Mouse (Mus musculus): ENCODE measurements around the gene Lim2. TPM values are rescaled to one million over a fixed set of nuclear protein-coding genes. Genes with fewer than 3 reads are reported as not detected.
A peak's percentile ranks its signal among the peaks of the same experiment; 100 is the strongest.

Gene Lim2
- total RNA-seq, 4 experiments from 2014 or later: 0.32 TPM; not detected in 3

Small RNA genes within 50 kb of the gene (microRNA-seq; reads per million reads assigned to microRNA genes)
- gene Mir7051: 3.4 reads per million, percentile 6 among the genes with 10 or more reads in this experiment

Other genes with a start within 250 kb of the Lim2 start
- 10 to 100 TPM; 14.9 to 16.4 (median 15.7) TPM for gene Zfp715, start 114.4 kb upstream of the Lim2 start, total RNA-seq (2022)
- not detected for gene Siglecf, start 76.3 kb upstream of the Lim2 start, total RNA-seq (2022)
- under 1 TPM; 0.06 to 0.69 (median 0.15) TPM for gene Siglecg, start 19.5 kb upstream of the Lim2 start, total RNA-seq (2022)
- 1 to 10 TPM in 1 of 4 experiments, not detected in 3; 1.1 TPM for gene Nkg7, start 9.4 kb downstream of the Lim2 start, total RNA-seq (2022)
- not detected for gene Cldnd2, start 13.1 kb downstream of the Lim2 start, total RNA-seq (2022)
- gene Etfb, start 16.4 kb downstream of the Lim2 start, total RNA-seq (2022): 1,000 to 10,000 TPM; 1,243 to 1,357 (median 1,292) TPM
- gene Gm45233, start 16.5 kb downstream of the Lim2 start, total RNA-seq (2022): 1 to 10 TPM in 2 of 4 experiments, under 1 TPM in 2; 0.44 to 1.3 (median 0.94) TPM
- gene Vsig10l, start 35.5 kb downstream of the Lim2 start, total RNA-seq (2022): 1 to 10 TPM in 2 of 4 experiments, under 1 TPM in 2; 0.71 to 4.4 (median 1.6) TPM
- under 1 TPM; 0.09 to 0.38 (median 0.24) TPM for gene Iglon5, start 62.4 kb downstream of the Lim2 start, total RNA-seq (2022)
- gene 4931406B18Rik, start 78.3 kb downstream of the Lim2 start, total RNA-seq (2022): not detected
- gene Cd33, start 116.8 kb downstream of the Lim2 start, total RNA-seq (2022): 1 to 10 TPM; 1.6 to 3.1 (median 2.7) TPM
- 1 to 10 TPM in 1 of 4 experiments, under 1 TPM in 3; 0.66 to 1.1 (median 0.88) TPM for gene Zfp658, start 134.6 kb downstream of the Lim2 start, total RNA-seq (2022)
- 1 to 10 TPM; 4.4 to 8.0 (median 5.6) TPM for gene Zfp719, start 151.9 kb downstream of the Lim2 start, total RNA-seq (2022)
- not detected for gene Zfp819, start 179.5 kb downstream of the Lim2 start, total RNA-seq (2022)
- not detected for gene Ceacam18, start 207.0 kb downstream of the Lim2 start, total RNA-seq (2022)
- gene Siglece, start 232.5 kb downstream of the Lim2 start, total RNA-seq (2022): 1 to 10 TPM in 3 of 4 experiments, under 1 TPM in 1; 0.75 to 1.6 (median 1.1) TPM
- gene Ctu1, start 244.3 kb downstream of the Lim2 start, total RNA-seq (2022): 1 to 10 TPM; 2.9 to 3.4 (median 3.1) TPM